Mouse (Mus musculus): ENCODE data around the gene Fgd3. TPM values are rescaled to one million over a fixed set of nuclear protein-coding genes. Genes with fewer than 3 reads are reported as not detected.

Fgd3 gene
- polyA plus RNA-seq, 1 experiment from 2014 or later, result 2.7 TPM

DNA sequence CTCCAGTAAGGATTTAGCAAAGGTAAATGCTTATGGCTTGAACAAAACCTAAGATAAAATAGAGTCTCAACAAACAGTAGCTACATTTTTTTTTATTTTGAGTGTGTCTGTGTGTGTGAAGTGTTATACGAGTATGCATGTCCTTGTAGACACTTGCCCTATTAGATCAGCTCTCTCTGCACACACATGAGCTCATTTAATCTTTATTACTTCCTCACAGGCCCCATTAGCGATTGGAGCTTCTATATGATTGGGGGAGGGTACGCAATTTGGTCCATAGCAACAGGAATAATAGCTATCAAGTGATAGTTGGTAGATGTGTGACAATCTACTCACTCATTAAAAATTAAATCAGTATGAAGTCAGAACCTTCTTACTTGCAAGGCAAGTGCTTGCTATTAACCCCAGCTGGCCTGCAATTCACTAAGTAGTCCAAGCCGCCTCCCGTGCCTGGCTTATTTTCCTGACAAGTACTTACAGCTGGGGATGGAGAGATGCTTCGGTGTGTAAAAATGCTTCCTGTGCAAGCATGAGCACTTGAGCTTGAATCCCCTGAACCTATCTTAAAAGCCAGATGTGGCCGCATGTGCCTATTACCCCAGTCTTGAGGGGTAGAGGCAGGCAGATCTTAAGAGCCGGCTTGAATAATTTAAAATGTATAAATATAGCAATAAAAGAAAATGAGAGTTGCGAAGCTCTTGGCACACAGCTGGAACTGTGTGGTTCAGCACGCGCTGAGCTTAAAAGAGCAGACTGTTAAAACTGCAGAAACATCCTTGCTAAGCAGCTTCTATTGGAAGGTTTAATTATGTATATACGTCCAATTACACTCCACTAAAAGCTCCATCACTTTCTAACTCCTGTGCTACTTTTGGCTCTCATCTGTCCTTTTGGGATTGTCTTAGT, 15.2 kb upstream of the Fgd3 start:
- WGBS, result 75% methylated on average over 12 of the region's 12 CpGs

DNA sequence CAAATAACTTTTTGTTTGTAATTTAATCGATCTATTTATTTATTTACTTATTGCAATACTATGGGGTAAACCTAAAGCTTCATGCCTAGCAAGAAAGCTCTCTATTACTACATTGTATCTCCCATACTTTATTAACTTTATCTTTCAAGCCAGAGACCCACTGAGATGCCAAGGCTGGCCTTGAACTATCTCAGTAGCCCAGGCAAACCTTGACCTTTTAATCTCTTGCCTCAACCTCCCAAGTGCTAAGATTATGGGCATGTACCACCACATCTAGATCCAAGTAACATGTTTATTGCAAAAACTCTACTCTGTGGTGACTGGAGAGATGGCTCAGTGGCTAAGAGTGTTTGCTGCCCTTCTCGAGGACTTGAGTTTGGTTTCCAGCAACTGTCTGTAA, 13.1 kb upstream of the Fgd3 start:
- H3K36me3 ChIP-seq, result no peaks in the 10 kb centered on the region
- no peak overlapping the region for H3K9ac ChIP-seq
- no peak for ATAC-seq (ENCODE audit: low FRiP score, low read depth)
- no peak overlapping the region for H3K4me2 ChIP-seq (replicated peaks)
- WGBS, result 79% methylated on average over 2 of the region's 2 CpGs
- no peaks in the 10 kb centered on the region for H3K4me1 ChIP-seq
- H3K9me3 ChIP-seq, result no peaks in the 10 kb centered on the region
- H3K4me3 ChIP-seq, result no peak overlapping the region
- no peak overlapping the region for H3K27ac ChIP-seq
- no peaks in the 10 kb centered on the region for H3K27me3 ChIP-seq (replicated peaks)

More for the DNA sequence above, 15.2 kb upstream of the Fgd3 start:
- Histone ChIP-seq H3K27me3 (replicated peaks) (no peaks in the 10 kb centered on the region), H3K9me3 (no peaks in the 10 kb centered on the region), H3K4me1 (peaks cover 9% of the 10 kb centered on the region), H3K4me2 (replicated peaks) (no peak overlapping the region), H3K4me3 (no peak overlapping the region), H3K9ac (no peak overlapping the region), H3K36me3 (no peaks in the 10 kb centered on the region), H3K27ac (no peak overlapping the region)
- no peak for ATAC-seq (ENCODE audit: low FRiP score, low read depth)

DNA sequence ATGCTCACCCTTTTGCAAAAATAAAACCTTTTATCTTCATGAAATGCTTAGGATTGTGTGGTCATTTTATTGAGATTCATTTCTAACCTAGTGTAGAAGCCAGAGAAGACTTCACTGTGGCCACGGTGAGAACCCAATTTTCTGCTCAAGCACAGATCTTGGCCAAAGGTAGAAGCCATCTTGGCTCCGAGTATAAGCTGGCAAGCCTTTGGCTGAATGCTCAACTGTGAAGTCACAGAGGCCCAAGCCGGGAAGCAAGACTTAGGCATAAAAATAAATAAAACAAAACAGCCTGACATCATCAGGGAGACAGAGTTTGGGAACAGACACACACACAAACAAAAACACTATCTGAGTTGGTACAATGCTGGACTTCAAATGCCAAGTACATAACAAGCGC, 8.0 kb upstream of the Fgd3 start:
- Histone ChIP-seq H3K9me3 (no peaks in the 10 kb centered on the region), H3K27me3 (replicated peaks) (0 out of 2 replicates have a peak, but pooled peaks cover 5% of the 10 kb centered on the region), H3K4me2 (replicated peaks) (no peak overlapping the region), H3K9ac (no peak overlapping the region), H3K36me3 (no peaks in the 10 kb centered on the region), H3K27ac (no peak overlapping the region), H3K4me1 (no peaks in the 10 kb centered on the region), H3K4me3 (no peak overlapping the region)
- ATAC-seq (ENCODE audit: low FRiP score, low read depth), result no peak
- 86% methylated on average over 4 of the region's 4 CpGs for WGBS

DNA sequence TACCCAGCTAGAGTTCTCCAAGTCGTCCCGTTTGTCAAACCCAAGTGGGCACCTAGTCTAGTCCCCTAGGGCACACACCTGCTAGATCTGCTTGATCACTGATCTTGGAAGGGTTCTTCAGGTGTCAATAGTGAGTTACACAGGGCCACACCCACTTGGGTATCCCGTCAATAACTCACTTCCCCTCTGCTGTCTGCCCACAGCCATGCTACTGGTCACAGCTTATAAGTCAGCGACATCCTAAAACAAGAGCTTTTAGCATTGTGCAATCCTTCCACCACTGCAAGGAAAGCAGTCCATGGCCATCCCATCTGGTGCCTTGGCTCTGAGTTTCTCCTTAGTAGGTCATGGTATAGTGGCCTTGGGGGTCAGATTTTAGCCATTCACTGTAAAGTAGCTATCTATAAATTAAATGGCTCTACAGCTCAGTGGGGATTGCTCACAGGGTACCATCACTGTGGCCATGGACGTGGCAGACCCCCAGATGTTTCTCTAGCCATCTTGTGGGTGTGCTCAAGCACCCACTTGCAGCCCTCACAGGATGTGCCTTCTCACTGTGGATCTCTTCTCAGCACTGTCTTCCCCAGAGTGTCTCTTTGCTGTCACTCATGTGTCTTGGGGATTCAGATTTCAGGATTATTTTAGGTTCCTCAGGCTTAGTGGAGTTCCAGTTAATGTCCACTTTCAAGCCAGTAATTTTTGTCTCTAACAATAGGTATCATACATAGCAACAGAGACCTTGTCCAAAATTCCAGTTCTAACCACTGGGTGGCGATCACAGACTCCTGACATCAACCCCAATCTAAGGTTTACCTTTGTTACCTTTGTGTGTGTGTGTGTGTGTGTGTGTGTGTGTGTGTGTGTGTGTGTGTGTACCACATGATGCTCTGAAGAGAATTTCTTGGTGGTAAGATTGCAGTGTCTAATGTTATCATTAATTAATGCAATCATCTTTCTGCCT, 6.4 kb upstream of the Fgd3 start:
- Histone ChIP-seq H3K4me2 (replicated peaks) (no peak overlapping the region), H3K9me3 (no peaks in the 10 kb centered on the region), H3K36me3 (no peaks in the 10 kb centered on the region), H3K4me1 (no peaks in the 10 kb centered on the region), H3K9ac (no peak overlapping the region), H3K27me3 (replicated peaks) (peaks cover 14% of the 10 kb centered on the region; the same call in 1 of the 2 replicates), H3K4me3 (no peak overlapping the region), H3K27ac (no peak overlapping the region)
- ATAC-seq (ENCODE audit: low FRiP score, low read depth), result peak; percentile 71
- 61% methylated on average over 6 of the region's 6 CpGs for WGBS

DNA sequence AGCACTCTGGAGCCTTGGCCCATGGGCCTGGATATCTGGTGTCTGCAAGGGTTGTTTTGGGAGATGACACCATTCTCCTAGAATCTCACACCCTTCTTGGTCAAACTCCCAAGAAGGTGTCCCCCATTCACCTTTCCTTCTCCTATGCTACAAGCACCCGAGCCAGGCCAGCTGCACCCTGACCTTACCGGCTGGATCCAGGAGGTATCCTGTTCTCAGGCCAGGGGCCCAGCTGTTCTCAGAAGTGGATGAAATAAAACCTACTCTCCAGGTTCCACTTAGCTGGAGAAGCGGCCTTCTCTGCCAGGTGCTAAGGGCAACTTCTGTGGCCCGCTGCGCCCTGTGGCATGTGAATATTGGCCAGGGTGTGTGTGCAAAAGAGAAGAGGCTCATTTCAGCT, 4.8 kb upstream of the Fgd3 start:
- Histone ChIP-seq H3K9ac (no peak overlapping the region), H3K27ac (no peak overlapping the region), H3K36me3 (no peaks in the 10 kb centered on the region), H3K9me3 (no peaks in the 10 kb centered on the region), H3K4me2 (replicated peaks) (no peak overlapping the region), H3K27me3 (replicated peaks) (peaks cover 21% of the 10 kb centered on the region), H3K4me1 (peaks cover 10% of the 10 kb centered on the region), H3K4me3 (no peak overlapping the region)
- ATAC-seq (ENCODE audit: low FRiP score, low read depth), result no peak
- WGBS, result 89% methylated on average over 5 of the region's 5 CpGs

DNA sequence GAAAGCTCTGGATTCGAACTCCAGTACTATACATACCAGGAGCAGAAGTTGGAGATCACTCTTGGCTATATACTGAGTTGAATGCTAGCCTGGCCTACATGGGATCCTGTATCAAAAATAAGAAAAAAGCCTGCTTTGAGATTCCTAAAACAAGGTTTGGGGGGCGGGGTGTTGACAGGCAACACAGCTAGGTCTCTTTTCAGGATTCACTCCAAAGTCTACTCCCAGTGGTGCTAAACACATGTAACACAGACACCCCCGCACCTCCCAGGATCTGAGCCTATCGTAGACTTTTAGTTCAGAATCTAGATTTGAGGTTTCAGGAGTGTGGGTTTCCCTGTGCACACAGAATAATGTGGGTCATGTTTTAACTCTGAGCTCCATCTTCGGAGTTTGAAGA, 2.6 kb upstream of the Fgd3 start:
- WGBS, result 90% methylated on average over 5 of the region's 5 CpGs
- no peak for ATAC-seq (ENCODE audit: low FRiP score, low read depth)

DNA sequence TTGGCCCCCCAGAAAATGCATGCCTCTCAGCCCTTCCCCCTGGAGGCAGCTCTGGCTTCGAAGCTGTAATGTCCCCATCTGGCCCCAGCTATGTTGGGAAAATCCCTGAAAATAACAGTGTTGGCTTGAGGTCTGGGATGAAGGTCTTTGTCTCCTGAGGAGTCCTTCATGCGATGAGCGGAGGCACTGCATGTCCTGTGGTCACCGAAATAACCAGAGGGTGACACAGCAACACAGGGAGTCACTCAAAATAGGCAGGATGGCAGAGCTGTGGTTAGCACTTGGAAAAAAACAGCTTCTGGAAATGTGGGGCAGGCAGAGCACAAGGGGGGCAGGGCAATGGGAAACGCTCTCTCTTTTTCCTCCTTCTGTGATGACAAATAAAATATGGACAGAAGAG, 2.1 kb upstream of the Fgd3 start:
- H3K36me3 ChIP-seq, result no peaks in the 10 kb centered on the region
- no peak overlapping the region for H3K27ac ChIP-seq
- no peaks in the 10 kb centered on the region for H3K9me3 ChIP-seq
- H3K27me3 ChIP-seq (replicated peaks), result peaks cover 21% of the 10 kb centered on the region
- no peak overlapping the region for H3K9ac ChIP-seq
- ATAC-seq (ENCODE audit: low FRiP score, low read depth), result no peak
- WGBS, result 74% methylated on average over 5 of the region's 5 CpGs
- H3K4me2 ChIP-seq (replicated peaks), result no peak overlapping the region
- peaks cover 21% of the 10 kb centered on the region for H3K4me1 ChIP-seq
- H3K4me3 ChIP-seq, result no peak overlapping the region

More for the DNA sequence above, 2.6 kb upstream of the Fgd3 start:
- Histone ChIP-seq H3K4me1 (peaks cover 20% of the 10 kb centered on the region), H3K27ac (no peak overlapping the region), H3K4me3 (no peak overlapping the region), H3K4me2 (replicated peaks) (no peak overlapping the region), H3K27me3 (replicated peaks) (peaks cover 21% of the 10 kb centered on the region), H3K9me3 (no peaks in the 10 kb centered on the region), H3K36me3 (no peaks in the 10 kb centered on the region), H3K9ac (no peak overlapping the region)

DNA sequence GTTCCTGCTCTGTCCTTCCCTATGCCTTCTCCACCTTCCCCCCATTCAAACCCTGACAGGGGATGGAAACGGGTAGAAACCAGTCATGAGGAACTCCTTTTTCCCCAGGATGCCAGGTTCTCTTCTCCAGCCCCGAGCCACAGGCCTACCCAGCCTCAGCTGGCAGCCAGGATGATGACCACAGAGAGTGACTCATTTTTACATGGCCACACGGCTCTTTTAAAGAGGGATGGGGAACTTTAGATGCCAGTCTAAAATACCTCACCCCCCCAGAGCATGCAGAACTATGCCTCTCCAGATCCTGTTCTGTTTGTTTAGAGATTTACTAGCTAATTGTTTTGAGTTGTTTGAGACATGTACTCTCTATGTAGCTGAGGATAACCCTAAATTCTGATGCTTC, 1.3 kb upstream of the Fgd3 start:
- no peak for ATAC-seq (ENCODE audit: low FRiP score, low read depth)
- H3K9ac ChIP-seq, result no peak overlapping the region
- peaks cover 21% of the 10 kb centered on the region for H3K27me3 ChIP-seq (replicated peaks)
- H3K4me3 ChIP-seq, result no peak overlapping the region
- H3K27ac ChIP-seq, result no peak overlapping the region
- WGBS, result 82% methylated on average over 3 of the region's 3 CpGs
- H3K4me1 ChIP-seq, result peaks cover 27% of the 10 kb centered on the region
- no peaks in the 10 kb centered on the region for H3K36me3 ChIP-seq
- no peaks in the 10 kb centered on the region for H3K9me3 ChIP-seq
- H3K4me2 ChIP-seq (replicated peaks), result no peak overlapping the region

DNA sequence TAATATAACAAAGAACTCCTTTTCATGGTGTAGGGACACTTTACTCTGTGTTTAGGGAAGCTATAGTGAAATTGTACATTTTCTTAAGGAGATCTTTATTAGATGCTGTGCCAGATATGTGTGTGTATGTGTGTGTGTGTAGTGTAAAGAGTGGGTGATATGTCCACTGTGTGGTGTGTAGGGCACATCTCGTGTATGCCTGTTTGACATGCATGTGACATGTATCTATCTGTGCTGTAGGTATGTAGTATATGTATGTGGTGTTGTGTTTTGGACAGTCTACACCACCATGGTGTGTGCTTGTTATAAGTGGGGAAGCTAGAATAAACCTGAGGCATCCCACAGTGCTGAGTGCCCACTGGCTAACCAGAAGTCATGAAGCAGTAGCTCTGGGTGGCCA, 403 bp upstream of the Fgd3 start:
- peak; percentile 29 for ATAC-seq (ENCODE audit: low FRiP score, low read depth)
- Histone ChIP-seq H3K27me3 (replicated peaks) (peaks cover 21% of the 10 kb centered on the region), H3K9me3 (no peaks in the 10 kb centered on the region), H3K4me2 (replicated peaks) (peak overlapping the region; percentile 57), H3K9ac (0 out of 2 replicates have a peak overlapping the region, but pooled peaks have one; percentile 46), H3K4me3 (no peak overlapping the region), H3K36me3 (no peaks in the 10 kb centered on the region), H3K4me1 (peaks cover 36% of the 10 kb centered on the region), H3K27ac (no peak overlapping the region)
- 72% methylated on average over 1 of the region's 1 CpGs for WGBS

DNA sequence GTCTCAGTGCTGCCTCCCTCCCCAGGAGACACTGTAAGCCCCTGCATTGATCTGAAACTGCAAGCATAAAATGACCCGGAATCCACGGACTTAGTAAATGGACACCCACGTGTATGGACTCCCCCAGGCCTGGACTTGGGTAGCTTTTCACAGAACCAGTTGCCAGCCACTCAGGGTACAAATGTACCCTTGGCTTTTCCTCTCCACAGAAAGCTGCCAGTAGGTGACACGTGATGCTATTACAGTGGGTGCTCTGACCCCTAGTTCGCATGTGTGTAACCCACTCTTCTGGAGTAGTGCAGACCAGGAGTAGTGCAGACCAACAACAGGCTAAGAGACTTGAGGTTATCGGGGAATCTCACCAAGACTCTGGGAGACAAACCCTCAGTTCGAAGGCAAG, 2.2 kb downstream of the Fgd3 start:
- no peak overlapping the region for H3K9ac ChIP-seq
- no peaks in the 10 kb centered on the region for H3K36me3 ChIP-seq
- no peak for ATAC-seq (ENCODE audit: low FRiP score, low read depth)
- no peaks in the 10 kb centered on the region for H3K9me3 ChIP-seq
- no peak overlapping the region for H3K4me3 ChIP-seq
- 83% methylated on average over 7 of the region's 7 CpGs for WGBS
- no peak overlapping the region for H3K27ac ChIP-seq
- peaks cover 37% of the 10 kb centered on the region for H3K4me1 ChIP-seq
- peak overlapping the region; percentile 57 for H3K4me2 ChIP-seq (replicated peaks)
- peaks cover 14% of the 10 kb centered on the region for H3K27me3 ChIP-seq (replicated peaks)

DNA sequence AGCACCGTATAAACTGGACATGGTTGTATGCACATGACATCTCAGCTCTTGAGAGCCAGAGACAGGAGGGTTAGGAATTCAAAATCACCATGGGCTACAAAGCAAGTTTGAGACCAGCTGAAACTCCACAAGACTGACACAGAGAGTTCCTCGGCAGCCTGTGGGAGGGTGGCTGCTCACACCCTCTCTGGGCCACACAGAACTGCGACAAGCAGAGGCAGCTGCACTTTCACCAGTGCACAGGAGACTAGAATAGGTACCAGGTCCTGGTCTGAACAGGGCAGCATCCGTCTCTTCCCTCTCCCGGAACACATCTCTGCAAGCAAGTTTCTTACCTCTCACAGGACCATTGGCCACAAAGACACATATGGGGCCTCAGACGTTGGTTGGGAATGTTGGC, 2.6 kb downstream of the Fgd3 start:
- H3K4me2 ChIP-seq (replicated peaks), result peak overlapping the region; percentile 31; the same call in 1 of the 2 replicates

More for the DNA sequence above, 2.6 kb downstream of the Fgd3 start:
- Histone ChIP-seq H3K4me3 (no peak overlapping the region), H3K27ac (no peak overlapping the region), H3K27me3 (replicated peaks) (peaks cover 14% of the 10 kb centered on the region), H3K9ac (no peak overlapping the region), H3K4me1 (peaks cover 37% of the 10 kb centered on the region), H3K9me3 (no peaks in the 10 kb centered on the region), H3K36me3 (no peaks in the 10 kb centered on the region)
- 55% methylated on average over 6 of the region's 6 CpGs for WGBS
- ATAC-seq (ENCODE audit: low FRiP score, low read depth), result no peak
